Mouse (Mus musculus) ES-E14 (cell line): Measurements from ENCODE around the gene Ppm1n. TPM values are rescaled to one million over a fixed set of nuclear protein-coding genes. Genes with fewer than 3 reads are reported as not detected.

Experiments used
- DNase-seq: peaks from one replicate; pipeline ENCODE4 v3.0.0-alpha.2; 2013; ENCODE audit warnings: low read depth, low spot score
- H3K27ac ChIP-seq: 2 replicates; pipeline ENCODE4 v1.5.1; 2012; ENCODE audit warnings: low read depth, mild to moderate bottlenecking, low read length, moderate library complexity, mixed read lengths; ENCODE audit not compliant: poor library complexity, insufficient read depth, severe bottlenecking
- H3K36me3 ChIP-seq: 2 replicates; pipeline ENCODE4 v1.6.1; 2012; ENCODE audit warnings: mild to moderate bottlenecking, low read length, moderate library complexity, mixed read lengths; ENCODE audit not compliant: control insufficient read depth, poor library complexity, insufficient read depth, severe bottlenecking
- H3K4me1 ChIP-seq, 2 experiments: fragments of 150-350 bp in 1 of 2; sonication (generic) in 1 of 2; 2 replicates each; pipeline ENCODE4 v1.6.1; 2012; ENCODE audit warnings: low read length in 2 of 2, mild to moderate bottlenecking in 1 of 2, mixed read lengths in 1 of 2; ENCODE audit not compliant: control insufficient read depth in 2 of 2, insufficient read depth in 2 of 2, poor library complexity in 1 of 2
- H3K4me3 ChIP-seq, 2 experiments: fragments of 150-350 bp in 1 of 2; sonication (generic) in 1 of 2; 2 replicates each; pipeline ENCODE4 v1.5.1; 2012; ENCODE audit warnings: low read length in 2 of 2, low read depth in 1 of 2, mild to moderate bottlenecking in 1 of 2, mixed read lengths in 1 of 2; ENCODE audit not compliant: insufficient read depth in 1 of 2, poor library complexity in 1 of 2, severe bottlenecking in 1 of 2
- H3K9ac ChIP-seq: 2 replicates; pipeline ENCODE4 v1.6.1; 2012; ENCODE audit warnings: low read depth, mild to moderate bottlenecking, low read length, mixed read lengths; ENCODE audit not compliant: poor library complexity, insufficient read depth, severe bottlenecking
- H3K9me3 ChIP-seq: fragments of 150-350 bp; sonication (generic); 2 replicates; pipeline ENCODE4 v1.6.1; 2012; ENCODE audit warnings: low read depth, mild to moderate bottlenecking, low read length; ENCODE audit not compliant: control insufficient read depth, insufficient read depth
- CHD2 ChIP-seq: IDR thresholded peaks from 2 replicates; pipeline ENCODE4 v1.6.1; 2014; ENCODE audit warnings: mild to moderate bottlenecking, low read depth, low read length, inconsistent platforms
- HCFC1 ChIP-seq: IDR thresholded peaks from 2 replicates; pipeline ENCODE4 v1.6.1; 2012; ENCODE audit warnings: low read length, inconsistent platforms, borderline replicate concordance; ENCODE audit not compliant: insufficient read depth
- MAFK ChIP-seq: IDR thresholded peaks from 2 replicates; pipeline ENCODE4 v1.6.1; 2014; ENCODE audit warnings: mild to moderate bottlenecking, low read depth, low read length, inconsistent platforms; ENCODE audit not compliant: insufficient read depth
- ZC3H11A ChIP-seq: IDR thresholded peaks from 2 replicates; pipeline ENCODE4 v1.6.1; 2012; ENCODE audit warnings: low read depth, mild to moderate bottlenecking, inconsistent platforms, low read length, borderline replicate concordance
- ZNF384 ChIP-seq: IDR thresholded peaks from 2 replicates; pipeline ENCODE4 v1.6.1; 2012; ENCODE audit warnings: low read depth, low read length, inconsistent platforms
- in situ Hi-C, 2 experiments: fragments of 600-800 bp; cut with MboI; formaldehyde crosslinking; loops; one replicate each; pipeline ENCODE4 v1.15.1; 2025; ENCODE audit warnings: low sequenced_read_pairs in 2 of 2, inconsistent platforms in 1 of 2; ENCODE audit not compliant: unreplicated experiment in 2 of 2
- total RNA-seq: library from RNA; depleted of rRNA; stranded (reverse); fragments of 300-350 nt; gene quantifications from 2 replicates; pipeline ENCODE4 v1.2.3, GENCODE M21; 2012

The Ppm1n gene
- total RNA-seq, 1 experiment, result 2.9 TPM

- in situ Hi-C loops, result no loop called here
- Histone ChIP-seq H3K36me3 (no peaks in the 10 kb centered on the region), H3K9me3 (no peaks in the 10 kb centered on the region), H3K27ac (no peak overlapping the region), H3K4me1 (peaks cover 0 to 5% of the 10 kb centered on the region in 2 experiments; a peak in 1 of 4 replicates), H3K9ac (no peak overlapping the region), H3K4me3 (no peak overlapping the region)
- no peak for DNase-seq
- TF ChIP-seq MAFK, result no peak
- no peak for TF ChIP-seq CHD2
- no peak for TF ChIP-seq HCFC1
- no peak for TF ChIP-seq ZC3H11A
- no peak for TF ChIP-seq ZNF384
These were observed 3.6 kb downstream of the Ppm1n start for GRCm38 (mm10) chr7:19276253-19276652.

- 0 out of 2 replicates have a peak, but pooled peaks have one; percentile 28 for TF ChIP-seq HCFC1
- no peak for TF ChIP-seq CHD2
- Histone ChIP-seq H3K4me1 (peaks cover 7 to 9% of the 10 kb centered on the region in 2 experiments; a peak in 2 of 4 replicates), H3K36me3 (peaks cover 10% of the 10 kb centered on the region; the same call in 1 of the 2 replicates), H3K4me3 (peak overlapping the region; percentile 86 to 98), H3K27ac (peak overlapping the region; percentile 100), H3K9ac (peak overlapping the region; percentile 98), H3K9me3 (no peaks in the 10 kb centered on the region)
- DNase-seq, result peak; percentile 86
- in situ Hi-C loops, result no loop called here
These were observed 7.6 kb downstream of the Ppm1n start for GRCm38 (mm10) chr7:19272173-19272764.

GRCm38 (mm10) chr7:19271238-19272172 lies 8.4 kb downstream of the Ppm1n start, which contains the start of gene Vasp:
Gene Vasp (minus strand): TSS chr7:19271817.
- peaks cover 7 to 13% of the 10 kb centered on the region in 2 experiments; a peak in 2 of 4 replicates for H3K4me1 ChIP-seq
- H3K27ac ChIP-seq, result peak within 1 kb of the TSS; percentile 100
- in situ Hi-C loops, result no loop called here
- peak within 1 kb of the TSS; percentile 98 for H3K9ac ChIP-seq
- H3K9me3 ChIP-seq, result no peaks in the 10 kb centered on the region
- peaks cover 10% of the 10 kb centered on the region; the same call in 1 of the 2 replicates for H3K36me3 ChIP-seq
- TF ChIP-seq CHD2, result no peak
- TF ChIP-seq HCFC1, result peak; percentile 53; the same call in 1 of the 2 replicates
- TF ChIP-seq MAFK, result no peak
- no peak for TF ChIP-seq ZNF384
- DNase-seq, result no peak
- H3K4me3 ChIP-seq, result peak within 1 kb of the TSS; percentile 86 to 98

DNA sequence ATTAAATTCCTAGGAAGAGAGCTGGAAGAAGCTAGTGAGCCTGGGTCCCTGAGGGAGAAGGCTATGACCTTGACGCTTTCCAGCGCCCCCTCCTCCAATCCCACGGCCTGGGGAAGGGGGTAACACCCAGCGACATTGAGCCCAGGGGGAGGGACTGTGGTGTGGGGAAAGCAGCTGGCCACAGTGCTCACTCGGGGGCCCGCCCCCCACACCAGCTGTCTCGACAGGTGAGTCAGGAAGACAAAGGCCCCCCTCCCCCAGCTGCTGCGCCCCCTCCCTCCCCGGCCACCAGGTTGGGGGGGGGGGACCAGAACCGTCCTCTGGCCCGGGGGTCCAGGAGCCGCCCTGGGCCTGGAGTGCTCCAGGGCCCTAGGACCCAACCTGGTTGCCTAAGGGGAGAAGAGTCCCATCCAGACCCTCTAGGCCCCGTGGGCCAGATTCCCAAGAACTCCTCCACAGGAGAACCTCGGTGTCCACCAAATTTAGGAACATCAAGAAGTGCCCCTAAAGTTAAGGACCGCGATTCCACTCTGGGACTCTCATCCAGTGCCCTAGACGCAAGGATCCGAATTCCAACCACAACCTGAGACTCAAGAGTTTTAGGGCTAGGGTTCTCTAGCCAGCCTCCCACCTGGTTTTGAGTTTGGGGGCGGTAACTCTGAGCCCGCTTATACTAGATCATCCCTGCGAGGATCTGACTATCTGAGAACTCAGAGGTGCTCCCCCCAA lies 9.2 kb downstream of the Ppm1n start:
- Histone ChIP-seq H3K27ac (peak overlapping the region; percentile 100), H3K36me3 (peaks cover 12% of the 10 kb centered on the region; the same call in 1 of the 2 replicates), H3K9me3 (no peaks in the 10 kb centered on the region), H3K9ac (peak overlapping the region; percentile 86), H3K4me1 (peaks cover 7 to 21% of the 10 kb centered on the region in 2 experiments; a peak in 3 of 4 replicates), H3K4me3 (peak overlapping the region; percentile 86 to 98)
- in situ Hi-C loops, result no loop called here
- DNase-seq, result no peak
- TF ChIP-seq MAFK, result no peak
- no peak for TF ChIP-seq HCFC1
- TF ChIP-seq ZC3H11A, result no peak
- TF ChIP-seq ZNF384, result 0 out of 2 replicates have a peak, but pooled peaks have one; percentile 43
- TF ChIP-seq CHD2, result no peak
